Mouse (Mus musculus) myocyte (in vitro differentiated cells): ENCODE measurements around the gene Tuba4a. TPM values are rescaled to one million over a fixed set of nuclear protein-coding genes. Genes with fewer than 3 reads are reported as not detected.

Experiments used
- H3K27me3 ChIP-seq: one replicate; pipeline ENCODE4 v1.6.1; 2011; ENCODE audit not compliant: control insufficient read depth, insufficient read depth, insufficient read length
- H3K36me3 ChIP-seq: one replicate; pipeline ENCODE4 v1.6.1; 2011; ENCODE audit not compliant: control insufficient read depth, insufficient read depth
- H3K4me2 ChIP-seq: one replicate; pipeline ENCODE4 v1.6.1; 2011; ENCODE audit warnings: low read depth, control low read depth
- H3K4me3 ChIP-seq: one replicate; pipeline ENCODE4 v1.5.1; 2011; ENCODE audit warnings: mild to moderate bottlenecking, control low read depth, moderate library complexity
- H3K79me2 ChIP-seq: one replicate; pipeline ENCODE4 v1.6.1; 2011; ENCODE audit not compliant: control insufficient read depth, insufficient read depth
- H3ac ChIP-seq: one replicate; pipeline ENCODE4 v1.6.1; 2011; ENCODE audit not compliant: control insufficient read depth, insufficient read length
- CEBPB ChIP-seq: IDR thresholded peaks from 2 replicates; pipeline ENCODE4 v1.6.1; 2011; ENCODE audit warnings: mild to moderate bottlenecking, moderate library complexity; ENCODE audit not compliant: poor library complexity, insufficient read depth, severe bottlenecking
- E2F4 ChIP-seq: IDR thresholded peaks from one replicate; pipeline ENCODE4 v1.6.1; 2011; ENCODE audit warnings: mild to moderate bottlenecking, control low read depth, moderate library complexity; ENCODE audit not compliant: insufficient read depth
- MAX ChIP-seq: IDR thresholded peaks from one replicate; pipeline ENCODE4 v1.6.1; 2011; ENCODE audit warnings: low read depth, mild to moderate bottlenecking, control low read depth
- MYOD1 ChIP-seq, 3 experiments: IDR thresholded peaks; one replicate each; pipeline ENCODE4 v1.6.1; 2011; ENCODE audit warnings: control low read depth in 2 of 3, low read depth in 2 of 3, mild to moderate bottlenecking in 2 of 3, moderate library complexity in 1 of 3; ENCODE audit not compliant: insufficient read length in 2 of 3, control insufficient read depth in 1 of 3
- MYOG ChIP-seq, 3 experiments: IDR thresholded peaks; one replicate each; pipeline ENCODE4 v1.6.1; 2011; ENCODE audit warnings: control low read depth in 2 of 3, low read depth in 2 of 3, mild to moderate bottlenecking in 2 of 3; ENCODE audit not compliant: insufficient read length in 2 of 3, control insufficient read depth in 1 of 3, insufficient read depth in 1 of 3
- POLR2A ChIP-seq: IDR thresholded peaks from one replicate; pipeline ENCODE4 v1.6.1; 2011; ENCODE audit warnings: low read depth, mild to moderate bottlenecking, control low read depth, moderate library complexity; ENCODE audit not compliant: insufficient read length
- POLR2AphosphoS2 ChIP-seq: IDR thresholded peaks from one replicate; pipeline ENCODE4 v1.6.1; 2011; ENCODE audit warnings: low read depth, control low read depth; ENCODE audit not compliant: insufficient read length
- REST ChIP-seq: IDR thresholded peaks from one replicate; pipeline ENCODE4 v1.6.1; 2011; ENCODE audit warnings: mild to moderate bottlenecking, control low read depth, moderate library complexity; ENCODE audit not compliant: insufficient read depth, insufficient read length
- SRF ChIP-seq: IDR thresholded peaks from one replicate; pipeline ENCODE4 v1.6.1; 2011; ENCODE audit warnings: low read depth; ENCODE audit not compliant: control insufficient read depth, insufficient read length
- TCF12 ChIP-seq: IDR thresholded peaks from one replicate; pipeline ENCODE4 v1.6.1; 2011; ENCODE audit warnings: mild to moderate bottlenecking, control low read depth; ENCODE audit not compliant: poor library complexity, insufficient read depth, severe bottlenecking
- TCF3 ChIP-seq: IDR thresholded peaks from one replicate; pipeline ENCODE4 v1.6.1; 2011; ENCODE audit warnings: low read depth, control low read depth; ENCODE audit not compliant: insufficient read length
- USF1 ChIP-seq: IDR thresholded peaks from one replicate; pipeline ENCODE4 v1.6.1; 2011; ENCODE audit warnings: low read depth, mild to moderate bottlenecking, control low read depth, moderate library complexity
- polyA plus RNA-seq: library from polyadenylated mRNA; unstranded; fragments of >200 nt; fragmentation: generic; extraction: Trizol; gene quantifications from one replicate; pipeline ENCODE4 v1.2.1, GENCODE M21; 2012; ENCODE audit warnings: missing spikeins

Gene Tuba4a
- polyA plus RNA-seq, 1 experiment = 210 TPM

DNA sequence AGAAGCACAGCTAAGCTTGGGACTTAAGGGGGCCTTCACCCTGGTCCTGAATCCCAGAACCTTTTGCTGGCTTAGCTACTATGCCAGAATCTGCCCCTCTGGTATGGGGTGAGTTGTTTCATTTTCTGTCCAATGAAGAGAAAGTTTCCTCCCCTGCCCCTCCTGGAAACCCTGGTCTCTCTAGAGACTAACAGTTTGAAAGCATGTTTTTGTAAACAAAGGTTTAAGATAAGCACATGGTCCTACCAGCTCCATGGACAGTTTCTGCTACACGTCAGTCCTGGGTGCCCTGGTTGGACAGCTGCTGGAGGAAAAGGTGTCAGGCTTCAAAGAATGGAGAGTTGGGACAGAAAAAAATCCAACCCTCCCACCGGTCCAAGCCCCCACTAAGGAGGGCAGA lies 29.1 kb downstream of the Tuba4a start:
- Histone ChIP-seq H3K4me2 (peak overlapping the region; percentile 93), H3ac (no peak overlapping the region), H3K27me3 (no peaks in the 10 kb centered on the region), H3K79me2 (peaks cover 6% of the 10 kb centered on the region), H3K4me3 (peak overlapping the region; percentile 94), H3K36me3 (peaks cover 13% of the 10 kb centered on the region)
- no peak for TF ChIP-seq E2F4
- no peak for TF ChIP-seq MYOG (IDR thresholded peaks at IDR 0.05; ENCODE audit: control insufficient read depth in 1 of 3, insufficient read depth in 1 of 3, insufficient read length in 2 of 3, low read depth in 2 of 3)
- TF ChIP-seq POLR2A = no peak
- TF ChIP-seq POLR2AphosphoS2 = no peak
- TF ChIP-seq SRF = no peak
- no peak for TF ChIP-seq TCF12
- TF ChIP-seq MAX = no peak
- TF ChIP-seq CEBPB = no peak
- TF ChIP-seq USF1 = no peak
- TF ChIP-seq MYOD1 (IDR thresholded peaks at IDR 0.05; ENCODE audit: control insufficient read depth in 1 of 3, insufficient read length in 2 of 3, low read depth in 2 of 3) = no peak
- no peak for TF ChIP-seq REST
- no peak for TF ChIP-seq TCF3

DNA sequence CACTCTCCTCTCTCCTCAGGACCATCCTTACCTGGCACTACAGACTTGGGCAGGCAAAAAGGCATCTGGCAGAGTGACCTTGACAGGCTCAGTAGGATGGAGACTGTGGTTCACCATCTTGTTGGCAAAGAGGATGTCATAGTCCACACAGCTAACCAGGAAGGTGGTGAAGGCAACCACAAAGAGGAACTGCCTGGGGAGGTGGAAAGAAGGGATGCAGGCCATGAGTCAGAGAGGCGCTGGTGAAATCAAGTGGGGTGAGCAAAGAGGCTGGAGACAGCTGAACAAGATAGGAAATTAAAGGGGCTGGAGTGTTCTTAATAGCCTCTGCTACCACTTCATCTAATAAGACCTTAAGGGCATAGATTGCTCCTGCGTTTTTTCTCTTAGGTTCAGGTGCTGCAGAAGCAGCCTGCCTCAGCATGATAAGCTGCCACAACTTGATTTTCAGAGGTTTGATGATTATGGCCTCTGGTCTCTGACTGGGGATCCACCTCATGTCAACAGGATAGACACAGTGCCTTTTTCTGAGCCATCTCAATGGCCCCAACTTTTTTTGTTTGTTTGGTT lies 31.7 kb downstream of the Tuba4a start:
- peaks cover 7% of the 10 kb centered on the region for H3K36me3 ChIP-seq
- H3K27me3 ChIP-seq = no peaks in the 10 kb centered on the region
- no peak overlapping the region for H3K4me2 ChIP-seq
- TF ChIP-seq MYOG (IDR thresholded peaks at IDR 0.05; ENCODE audit: control insufficient read depth in 1 of 3, insufficient read depth in 1 of 3, insufficient read length in 2 of 3, low read depth in 2 of 3) = no peak
- no peak for TF ChIP-seq E2F4
- no peak overlapping the region for H3ac ChIP-seq
- no peak overlapping the region for H3K4me3 ChIP-seq
- H3K79me2 ChIP-seq = peaks cover 6% of the 10 kb centered on the region

- H3K4me3 ChIP-seq = no peak overlapping the region
- no peak overlapping the region for H3K4me2 ChIP-seq
- peaks cover 7% of the 10 kb centered on the region for H3K36me3 ChIP-seq
- H3ac ChIP-seq = no peak overlapping the region
- TF ChIP-seq E2F4 (no peak), REST (no peak), POLR2AphosphoS2 (no peak), SRF (no peak), MAX (no peak), CEBPB (no peak), TCF3 (no peak), USF1 (no peak), MYOD1 (IDR thresholded peaks at IDR 0.05; ENCODE audit: control insufficient read depth in 1 of 3, insufficient read length in 2 of 3, low read depth in 2 of 3) (no peak), TCF12 (no peak), POLR2A (no peak)
- H3K79me2 ChIP-seq = peaks cover 6% of the 10 kb centered on the region
- no peaks in the 10 kb centered on the region for H3K27me3 ChIP-seq
These were observed 32.5 kb downstream of the Tuba4a start for GRCm38 (mm10) chr1:75187126-75187525.

- Histone ChIP-seq H3K27me3 (no peaks in the 10 kb centered on the region), H3K36me3 (peaks cover 7% of the 10 kb centered on the region), H3ac (no peak overlapping the region), H3K4me3 (no peak overlapping the region), H3K4me2 (no peak overlapping the region), H3K79me2 (no peaks in the 10 kb centered on the region)
- TF ChIP-seq POLR2AphosphoS2 (no peak), CEBPB (no peak), POLR2A (no peak), REST (no peak), TCF12 (no peak), MYOG (IDR thresholded peaks at IDR 0.05; ENCODE audit: control insufficient read depth in 1 of 3, insufficient read depth in 1 of 3, insufficient read length in 2 of 3, low read depth in 2 of 3) (no peak), MYOD1 (IDR thresholded peaks at IDR 0.05; ENCODE audit: control insufficient read depth in 1 of 3, insufficient read length in 2 of 3, low read depth in 2 of 3) (no peak), USF1 (no peak), E2F4 (no peak), TCF3 (no peak), MAX (no peak), SRF (no peak)
These were observed 34.2 kb downstream of the Tuba4a start for GRCm38 (mm10) chr1:75185495-75185894.

GRCm38 (mm10) chr1:75182160-75182559 lies 37.5 kb downstream of the Tuba4a start:
- no peak for TF ChIP-seq MYOG (IDR thresholded peaks at IDR 0.05; ENCODE audit: control insufficient read depth in 1 of 3, insufficient read depth in 1 of 3, insufficient read length in 2 of 3, low read depth in 2 of 3)
- TF ChIP-seq CEBPB = no peak
- no peak for TF ChIP-seq TCF12
- TF ChIP-seq REST = no peak
- no peak for TF ChIP-seq TCF3
- TF ChIP-seq MYOD1 (IDR thresholded peaks at IDR 0.05; ENCODE audit: control insufficient read depth in 1 of 3, insufficient read length in 2 of 3, low read depth in 2 of 3) = no peak
- TF ChIP-seq POLR2A = no peak
- TF ChIP-seq USF1 = no peak
- no peak for TF ChIP-seq E2F4
- no peak overlapping the region for H3K4me2 ChIP-seq
- peaks cover 6% of the 10 kb centered on the region for H3K36me3 ChIP-seq

More at GRCm38 (mm10) chr1:75182160-75182559, 37.5 kb downstream of the Tuba4a start:
- H3K79me2 ChIP-seq = no peaks in the 10 kb centered on the region
- no peaks in the 10 kb centered on the region for H3K27me3 ChIP-seq
- H3K4me3 ChIP-seq = no peak overlapping the region
- H3ac ChIP-seq = no peak overlapping the region
